Mouse (Mus musculus) midbrain, embryonic 16.5 days (tissue): ENCODE measurements around the gene Mrps23. TPM values are rescaled to one million over a fixed set of nuclear protein-coding genes. Genes with fewer than 3 reads are reported as not detected.

Experiments
- ATAC-seq: fragments of 200-750 bp; cut with Nextera tagmentation; 2 replicates; pipeline ENCODE4 v1.8.0; 2017; ENCODE audit warnings: moderate TSS enrichment
- H3K27ac ChIP-seq: fragments of 300-500 bp; sonication (generic); 2 replicates; pipeline ENCODE4 v1.5.1; 2014; ENCODE audit warnings: mild to moderate bottlenecking, low read length, mixed read lengths
- H3K27me3 ChIP-seq: fragments of 300-500 bp; sonication (generic); 2 replicates; pipeline ENCODE4 v1.6.1; 2014; ENCODE audit warnings: low read depth, low read length, mixed read lengths; ENCODE audit not compliant: control insufficient read depth, insufficient read depth
- H3K36me3 ChIP-seq: fragments of 300-500 bp; sonication (generic); 2 replicates; pipeline ENCODE4 v1.6.1; 2014; ENCODE audit warnings: mild to moderate bottlenecking, low read length, moderate library complexity, mixed read lengths; ENCODE audit not compliant: control insufficient read depth, insufficient read depth
- H3K4me1 ChIP-seq: fragments of 300-500 bp; sonication (generic); 2 replicates; pipeline ENCODE4 v1.6.1; 2014; ENCODE audit warnings: mild to moderate bottlenecking, low read length, mixed read lengths; ENCODE audit not compliant: control insufficient read depth, insufficient read depth
- H3K4me2 ChIP-seq: fragments of 300-500 bp; sonication (generic); 2 replicates; pipeline ENCODE4 v1.6.1; 2014; ENCODE audit warnings: mild to moderate bottlenecking, low read length, mixed read lengths
- H3K4me3 ChIP-seq: fragments of 300-500 bp; sonication (generic); 2 replicates; pipeline ENCODE4 v1.5.1; 2014; ENCODE audit warnings: low read depth, mild to moderate bottlenecking, low read length, moderate library complexity, mixed read lengths
- H3K9ac ChIP-seq: fragments of 300-500 bp; sonication (generic); 2 replicates; pipeline ENCODE4 v1.6.1; 2014; ENCODE audit warnings: low read depth, low read length, mixed read lengths
- H3K9me3 ChIP-seq: fragments of 300-500 bp; sonication (generic); replicated peaks from 2 replicates; pipeline ENCODE4 v1.6.1; 2014; ENCODE audit warnings: mild to moderate bottlenecking, low read length, mixed read lengths; ENCODE audit not compliant: control insufficient read depth, poor library complexity, severe bottlenecking
- WGBS: fragments of 180-500 bp; shearing (Covaris S2); extraction: QIAGEN DNeasy Blood & Tissue Kit; methylation state at CpG from one replicate; pipeline ENCODE4 v1.1.7; 2014; 5-methylcytosine and 5-hydroxymethylcytosine counted together
- polyA plus RNA-seq: library from polyadenylated mRNA; unstranded; fragments of >200 nt; fragmentation: Nextera tagmentation; extraction: Ambion mirVana; gene quantifications from 2 replicates; pipeline ENCODE4 v1.2.1, GENCODE M21; 2015

Mrps23 gene
- polyA plus RNA-seq, 1 experiment from 2014 or later, result 65.4 TPM

- 55% methylated on average over 7 of the region's 7 CpGs for WGBS
- Histone ChIP-seq H3K4me2 (no peak overlapping the region), H3K9ac (no peak overlapping the region), H3K9me3 (no peaks in the 10 kb centered on the region), H3K27ac (no peak overlapping the region), H3K4me3 (no peak overlapping the region), H3K4me1 (no peaks in the 10 kb centered on the region), H3K27me3 (no peaks in the 10 kb centered on the region), H3K36me3 (no peaks in the 10 kb centered on the region)
- no peak for ATAC-seq
Observed at GRCm38 (mm10) chr11:88260463-88260862, 56.3 kb downstream of the Mrps23 start.

Other genes starting within 250 kb of the Mrps23 start
- gene Dynll2, start 216.9 kb upstream of the Mrps23 start, polyA plus RNA-seq, result 57.3 and 58.8 TPM in 2 replicates
- gene Srsf1, start 157.0 kb upstream of the Mrps23 start, polyA plus RNA-seq, result 200 and 230 TPM in 2 replicates
- 39.5 and 47.4 TPM in 2 replicates for gene Vezf1, start 136.1 kb upstream of the Mrps23 start, polyA plus RNA-seq
- 46.1 and 54.7 TPM in 2 replicates for gene Cuedc1, start 106.3 kb upstream of the Mrps23 start, polyA plus RNA-seq
- 0.17 TPM in 1 of 2 replicates, not detected in the other for gene Ccdc182, start 89.7 kb downstream of the Mrps23 start, polyA plus RNA-seq